Mouse (Mus musculus): ENCODE results near the gene Olfr963. TPM values are rescaled to one million over a fixed set of nuclear protein-coding genes. Genes with fewer than 3 reads are reported as not detected.

Olfr963 gene
- polyA plus RNA-seq (2014; fragmentation: Illumina TruSeq; extraction: RNeasy Lipid Tissue Mini Kit (QIAGEN cat#74804); ENCODE audit: low read depth, low replicate concordance): not detected

GRCm38 (mm10) chr9:39666905-39667304, at the start of gene Olfr963:
TSS of gene Olfr963 (plus strand) at chr9:39667205.

GRCm38 (mm10) chr9:39621073-39621472, 45.9 kb upstream of the Olfr963 start, which contains the start of gene Olfr960:
TSS of gene Olfr960 (plus strand) at chr9:39621373.

GRCm38 (mm10) chr9:39644785-39645184, 22.2 kb upstream of the Olfr963 start, which contains the start of gene Olfr961:
TSS of gene Olfr961 (plus strand) at chr9:39645085.

GRCm38 (mm10) chr9:39707017-39707416, 40.0 kb downstream of the Olfr963 start, which contains the start of gene Olfr149:
TSS of gene Olfr149 (minus strand) at chr9:39707117.

GRCm38 (mm10) chr9:39711053-39711452, 44.0 kb downstream of the Olfr963 start, which contains the start of gene Olfr965:
TSS of gene Olfr965 (plus strand) at chr9:39711353.

Other genes with a start within 250 kb of the Olfr963 start
- gene Olfr952, start 240.1 kb upstream of the Olfr963 start, polyA plus RNA-seq (2014; fragmentation: Illumina TruSeq; extraction: RNeasy Lipid Tissue Mini Kit (QIAGEN cat#74804); ENCODE audit: low read depth, low replicate concordance): not detected
- gene Olfr954, start 210.5 kb upstream of the Olfr963 start, polyA plus RNA-seq (2014; fragmentation: Illumina TruSeq; extraction: RNeasy Lipid Tissue Mini Kit (QIAGEN cat#74804); ENCODE audit: low read depth, low replicate concordance): not detected
- gene Olfr955, start 195.3 kb upstream of the Olfr963 start, polyA plus RNA-seq (2014; fragmentation: Illumina TruSeq; extraction: RNeasy Lipid Tissue Mini Kit (QIAGEN cat#74804); ENCODE audit: low read depth, low replicate concordance): not detected
- not detected for gene Olfr44, start 173.2 kb upstream of the Olfr963 start, polyA plus RNA-seq (2014; fragmentation: Illumina TruSeq; extraction: RNeasy Lipid Tissue Mini Kit (QIAGEN cat#74804); ENCODE audit: low read depth, low replicate concordance)
- not detected for gene Olfr957, start 151.4 kb upstream of the Olfr963 start, polyA plus RNA-seq (2014; fragmentation: Illumina TruSeq; extraction: RNeasy Lipid Tissue Mini Kit (QIAGEN cat#74804); ENCODE audit: low read depth, low replicate concordance)
- gene Olfr958, start 113.2 kb upstream of the Olfr963 start, polyA plus RNA-seq (2014; fragmentation: Illumina TruSeq; extraction: RNeasy Lipid Tissue Mini Kit (QIAGEN cat#74804); ENCODE audit: low read depth, low replicate concordance): not detected
- gene Olfr959, start 91.6 kb upstream of the Olfr963 start, polyA plus RNA-seq (2014; fragmentation: Illumina TruSeq; extraction: RNeasy Lipid Tissue Mini Kit (QIAGEN cat#74804); ENCODE audit: low read depth, low replicate concordance): not detected
- gene AW551984, start 62.8 kb upstream of the Olfr963 start, polyA plus RNA-seq (2014; fragmentation: Illumina TruSeq; extraction: RNeasy Lipid Tissue Mini Kit (QIAGEN cat#74804); ENCODE audit: low read depth, low replicate concordance): not detected
- gene Olfr148, start 56.5 kb upstream of the Olfr963 start, polyA plus RNA-seq (2014; fragmentation: Illumina TruSeq; extraction: RNeasy Lipid Tissue Mini Kit (QIAGEN cat#74804); ENCODE audit: low read depth, low replicate concordance): not detected
- not detected for gene Olfr960, start 45.8 kb upstream of the Olfr963 start, polyA plus RNA-seq (2014; fragmentation: Illumina TruSeq; extraction: RNeasy Lipid Tissue Mini Kit (QIAGEN cat#74804); ENCODE audit: low read depth, low replicate concordance)
- gene Olfr961, start 22.1 kb upstream of the Olfr963 start, polyA plus RNA-seq (2014; fragmentation: Illumina TruSeq; extraction: RNeasy Lipid Tissue Mini Kit (QIAGEN cat#74804); ENCODE audit: low read depth, low replicate concordance): not detected
- not detected for gene Olfr149, start 39.9 kb downstream of the Olfr963 start, polyA plus RNA-seq (2014; fragmentation: Illumina TruSeq; extraction: RNeasy Lipid Tissue Mini Kit (QIAGEN cat#74804); ENCODE audit: low read depth, low replicate concordance)
- not detected for gene Olfr965, start 44.1 kb downstream of the Olfr963 start, polyA plus RNA-seq (2014; fragmentation: Illumina TruSeq; extraction: RNeasy Lipid Tissue Mini Kit (QIAGEN cat#74804); ENCODE audit: low read depth, low replicate concordance)
- gene Olfr150, start 63.8 kb downstream of the Olfr963 start, polyA plus RNA-seq (2014; fragmentation: Illumina TruSeq; extraction: RNeasy Lipid Tissue Mini Kit (QIAGEN cat#74804); ENCODE audit: low read depth, low replicate concordance): not detected
- not detected for gene Olfr967, start 79.0 kb downstream of the Olfr963 start, polyA plus RNA-seq (2014; fragmentation: Illumina TruSeq; extraction: RNeasy Lipid Tissue Mini Kit (QIAGEN cat#74804); ENCODE audit: low read depth, low replicate concordance)
- gene Olfr968, start 116.0 kb downstream of the Olfr963 start, polyA plus RNA-seq (2014; fragmentation: Illumina TruSeq; extraction: RNeasy Lipid Tissue Mini Kit (QIAGEN cat#74804); ENCODE audit: low read depth, low replicate concordance): not detected
- not detected for gene Olfr969, start 123.7 kb downstream of the Olfr963 start, polyA plus RNA-seq (2014; fragmentation: Illumina TruSeq; extraction: RNeasy Lipid Tissue Mini Kit (QIAGEN cat#74804); ENCODE audit: low read depth, low replicate concordance)
- not detected for gene Olfr970, start 141.7 kb downstream of the Olfr963 start, polyA plus RNA-seq (2014; fragmentation: Illumina TruSeq; extraction: RNeasy Lipid Tissue Mini Kit (QIAGEN cat#74804); ENCODE audit: low read depth, low replicate concordance)
- not detected for gene Olfr971, start 169.7 kb downstream of the Olfr963 start, polyA plus RNA-seq (2014; fragmentation: Illumina TruSeq; extraction: RNeasy Lipid Tissue Mini Kit (QIAGEN cat#74804); ENCODE audit: low read depth, low replicate concordance)
- gene Olfr972, start 199.2 kb downstream of the Olfr963 start, polyA plus RNA-seq (2014; fragmentation: Illumina TruSeq; extraction: RNeasy Lipid Tissue Mini Kit (QIAGEN cat#74804); ENCODE audit: low read depth, low replicate concordance): not detected
- not detected for gene Olfr229, start 240.1 kb downstream of the Olfr963 start, polyA plus RNA-seq (2014; fragmentation: Illumina TruSeq; extraction: RNeasy Lipid Tissue Mini Kit (QIAGEN cat#74804); ENCODE audit: low read depth, low replicate concordance)